Mouse (Mus musculus) embryonic facial prominence, embryonic 13.5 days (tissue): Measurements from ENCODE around the gene Rgs19. TPM values are rescaled to one million over a fixed set of nuclear protein-coding genes. Genes with fewer than 3 reads are reported as not detected.

Experiments used
- ATAC-seq: fragments of 200-750 bp; cut with Nextera tagmentation; 2 replicates; pipeline ENCODE4 v1.8.0; 2017; ENCODE audit warnings: low read depth; ENCODE audit not compliant: insufficient number of reproducible peaks, insufficient read depth, low FRiP score, low TSS enrichment
- H3K27ac ChIP-seq: fragments of 300-500 bp; sonication (generic); 2 replicates; pipeline ENCODE4 v1.5.1; 2015; ENCODE audit warnings: moderate library complexity, mild to moderate bottlenecking, inconsistent platforms
- H3K27me3 ChIP-seq: fragments of 300-500 bp; sonication (generic); 2 replicates; pipeline ENCODE4 v1.6.1; 2015; ENCODE audit warnings: mild to moderate bottlenecking, inconsistent platforms
- H3K36me3 ChIP-seq: fragments of 300-500 bp; sonication (generic); 2 replicates; pipeline ENCODE4 v1.6.1; 2015; ENCODE audit warnings: mild to moderate bottlenecking, inconsistent platforms
- H3K4me1 ChIP-seq: fragments of 300-500 bp; sonication (generic); 2 replicates; pipeline ENCODE4 v1.6.1; 2015; ENCODE audit warnings: inconsistent platforms
- H3K4me2 ChIP-seq: fragments of 300-500 bp; sonication (generic); 2 replicates; pipeline ENCODE4 v1.6.1; 2015; ENCODE audit warnings: moderate library complexity, mild to moderate bottlenecking, inconsistent platforms
- H3K4me3 ChIP-seq: fragments of 300-500 bp; sonication (generic); 2 replicates; pipeline ENCODE4 v1.5.1; 2015; ENCODE audit warnings: mild to moderate bottlenecking, inconsistent platforms
- H3K9ac ChIP-seq: fragments of 300-500 bp; sonication (generic); 2 replicates; pipeline ENCODE4 v1.6.1; 2015; ENCODE audit warnings: mild to moderate bottlenecking, inconsistent platforms
- H3K9me3 ChIP-seq: fragments of 300-500 bp; sonication (generic); 2 replicates; pipeline ENCODE4 v1.6.1; 2016; ENCODE audit warnings: inconsistent platforms
- WGBS: fragments of 180-500 bp; shearing (Covaris S2); methylation state at CpG from one replicate; pipeline ENCODE4 v1.1.7; 2015; ENCODE audit warnings: mixed read lengths; 5-methylcytosine and 5-hydroxymethylcytosine counted together
- polyA plus RNA-seq: library from polyadenylated mRNA; unstranded; fragments of >200 nt; fragmentation: Nextera tagmentation; extraction: Ambion mirVana; gene quantifications from 2 replicates; pipeline ENCODE4 v1.2.1, GENCODE M21; 2015

Gene Rgs19
- polyA plus RNA-seq, 1 experiment from 2014 or later = 83.5 TPM

DNA sequence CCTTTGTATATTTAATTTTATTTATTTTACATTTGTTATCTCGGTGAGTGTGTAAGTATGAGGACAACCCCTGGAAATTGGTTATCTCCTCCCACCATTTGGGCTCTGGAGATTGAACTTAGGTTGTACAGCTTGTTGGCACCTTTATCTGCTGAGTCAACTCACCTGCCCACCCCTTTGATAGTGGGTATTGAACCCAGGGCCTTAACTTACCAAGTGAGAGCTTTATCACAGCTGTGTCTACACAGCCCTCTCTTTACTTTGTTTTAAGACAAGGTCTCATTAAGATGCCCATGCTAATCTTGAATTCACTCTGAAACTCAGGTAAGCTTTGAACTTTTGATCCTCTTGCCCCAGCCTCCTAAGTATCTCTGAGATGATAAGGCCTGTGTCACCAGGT lies 11.8 kb downstream of the Rgs19 start:
- Histone ChIP-seq H3K4me1 (peaks cover 18% of the 10 kb centered on the region), H3K4me2 (no peak overlapping the region), H3K9ac (no peak overlapping the region), H3K27ac (no peak overlapping the region), H3K27me3 (no peaks in the 10 kb centered on the region), H3K4me3 (no peak overlapping the region), H3K9me3 (no peaks in the 10 kb centered on the region), H3K36me3 (peaks cover 23% of the 10 kb centered on the region)
- ATAC-seq = no peak
- 73% methylated on average over 1 of the region's 1 CpGs for WGBS

DNA sequence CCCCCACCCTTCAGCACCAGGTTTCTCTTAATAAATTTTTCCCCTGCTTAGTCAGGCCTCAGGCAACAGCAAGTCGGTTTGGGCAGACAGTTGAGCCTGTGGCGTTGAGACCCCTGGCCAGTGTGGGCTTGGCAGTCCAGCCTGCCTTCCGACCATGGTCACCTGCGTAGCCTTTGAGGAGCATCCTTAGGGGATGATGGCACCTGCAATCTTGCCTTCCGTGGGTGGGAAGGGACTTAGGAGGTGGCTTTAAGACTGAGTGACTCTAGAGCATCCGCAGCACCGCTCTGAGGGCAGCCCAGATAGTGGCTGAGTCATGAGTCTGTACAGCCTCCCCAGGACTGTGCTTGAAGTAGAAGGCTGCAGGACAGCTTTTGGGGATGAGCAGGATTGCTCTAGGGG lies 13.1 kb downstream of the Rgs19 start:
- Histone ChIP-seq H3K4me3 (peak overlapping the region; percentile 66), H3K27ac (no peak overlapping the region; the same call in 1 of the 2 replicates), H3K4me1 (peaks cover 20% of the 10 kb centered on the region), H3K4me2 (peak overlapping the region; percentile 89), H3K27me3 (no peaks in the 10 kb centered on the region), H3K36me3 (peaks cover 11% of the 10 kb centered on the region), H3K9ac (peak overlapping the region; percentile 90), H3K9me3 (no peaks in the 10 kb centered on the region)
- 14% methylated on average over 7 of the region's 7 CpGs for WGBS
- no peak for ATAC-seq

- peak; percentile 12 for ATAC-seq
- Histone ChIP-seq H3K4me3 (peak within 1 kb of the TSS; percentile 66), H3K4me2 (peak within 1 kb of the TSS; percentile 89), H3K27ac (peak within 1 kb of the TSS; percentile 39; the same call in 1 of the 2 replicates), H3K36me3 (0 out of 2 replicates have a peak, but pooled peaks cover 9% of the 10 kb centered on the region), H3K27me3 (no peaks in the 10 kb centered on the region), H3K9ac (peak within 1 kb of the TSS; percentile 90), H3K4me1 (peaks cover 25% of the 10 kb centered on the region), H3K9me3 (no peaks in the 10 kb centered on the region)
- under 1% methylated on average over 69 of the region's 69 CpGs for WGBS
Observed at GRCm38 (mm10) chr2:181679951-181680715, 13.6 kb downstream of the Rgs19 start, which contains the start of gene Tcea2. Gene Tcea2 (plus strand): TSS chr2:181680310.

DNA sequence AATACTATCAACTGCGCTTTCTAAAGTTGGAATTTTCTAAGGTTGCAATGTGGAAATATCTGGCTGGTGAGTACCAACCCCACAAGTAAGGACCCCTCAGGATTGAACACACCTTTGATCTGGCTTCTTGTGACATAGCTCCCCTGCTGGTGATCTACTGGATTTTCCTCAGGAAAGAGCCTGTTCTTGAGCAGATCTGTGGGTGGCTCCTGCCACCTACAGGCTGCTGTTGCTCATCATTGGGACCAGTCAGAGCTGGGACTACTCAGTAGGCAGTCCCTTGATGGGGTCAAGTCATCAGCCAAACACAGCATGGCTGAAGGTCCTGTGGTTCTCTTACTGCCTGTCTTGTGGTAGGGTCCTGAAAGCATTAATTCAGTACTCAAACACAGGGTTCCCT lies 15.0 kb downstream of the Rgs19 start:
- whole genome bisulfite sequencing = 39% methylated on average over 1 of the region's 1 CpGs
- Histone ChIP-seq H3K9ac (no peak overlapping the region), H3K4me2 (no peak overlapping the region), H3K9me3 (no peaks in the 10 kb centered on the region), H3K4me3 (no peak overlapping the region), H3K27me3 (no peaks in the 10 kb centered on the region), H3K36me3 (no peaks in the 10 kb centered on the region), H3K4me1 (peaks cover 33% of the 10 kb centered on the region), H3K27ac (no peak overlapping the region)
- ATAC-seq = peak; percentile 65

DNA sequence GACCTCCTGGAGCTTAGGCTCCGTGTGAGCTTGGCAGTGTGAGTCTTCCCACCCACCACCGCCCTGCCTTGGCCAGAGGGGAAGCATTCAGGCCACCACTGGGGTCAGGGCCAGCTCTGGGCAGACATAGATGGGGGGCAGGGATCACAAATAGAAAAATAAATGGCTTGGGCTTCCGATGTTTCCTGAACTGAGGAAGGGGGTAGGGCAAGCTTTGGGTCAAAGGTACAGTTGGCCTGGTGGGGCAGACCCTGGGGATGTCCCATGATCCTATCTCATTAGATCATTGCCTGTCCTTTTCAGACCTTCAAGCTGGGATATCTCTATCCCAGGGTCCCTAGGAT lies 16.1 kb downstream of the Rgs19 start:
- Histone ChIP-seq H3K4me2 (no peak overlapping the region), H3K27ac (peak overlapping the region; percentile 44; the same call in 1 of the 2 replicates), H3K27me3 (peaks cover 10% of the 10 kb centered on the region), H3K4me1 (peaks cover 39% of the 10 kb centered on the region), H3K9ac (no peak overlapping the region), H3K4me3 (no peak overlapping the region), H3K36me3 (no peaks in the 10 kb centered on the region), H3K9me3 (no peaks in the 10 kb centered on the region)
- ATAC-seq = no peak
- 50% methylated on average over 3 of the region's 3 CpGs for WGBS

GRCm38 (mm10) chr2:181677096-181677754 lies 16.6 kb downstream of the Rgs19 start:
- H3K4me3 ChIP-seq = no peak overlapping the region
- H3K4me2 ChIP-seq = no peak overlapping the region
- ATAC-seq = no peak
- no peaks in the 10 kb centered on the region for H3K36me3 ChIP-seq
- no peaks in the 10 kb centered on the region for H3K9me3 ChIP-seq
- 49% methylated on average over 5 of the region's 5 CpGs for WGBS
- 0 out of 2 replicates have a peak overlapping the region, but pooled peaks have one; percentile 21 for H3K9ac ChIP-seq
- H3K27ac ChIP-seq = peak overlapping the region; percentile 44; the same call in 1 of the 2 replicates
- peaks cover 15% of the 10 kb centered on the region for H3K27me3 ChIP-seq
- peaks cover 39% of the 10 kb centered on the region for H3K4me1 ChIP-seq

- no peak overlapping the region for H3K9ac ChIP-seq
- WGBS = 46% methylated on average over 2 of the region's 2 CpGs
- no peak for ATAC-seq
Observed at GRCm38 (mm10) chr2:181676424-181676823, 17.4 kb downstream of the Rgs19 start.

GRCm38 (mm10) chr2:181675454-181675853 lies 18.3 kb downstream of the Rgs19 start:
- Histone ChIP-seq H3K4me2 (peak overlapping the region; percentile 43), H3K9me3 (no peaks in the 10 kb centered on the region), H3K9ac (0 out of 2 replicates have a peak overlapping the region, but pooled peaks have one; percentile 44), H3K27me3 (peaks cover 33% of the 10 kb centered on the region), H3K36me3 (no peaks in the 10 kb centered on the region), H3K4me1 (peaks cover 43% of the 10 kb centered on the region), H3K4me3 (no peak overlapping the region), H3K27ac (peak overlapping the region; percentile 13; the same call in 1 of the 2 replicates)
- 7% methylated on average over 14 of the region's 14 CpGs for WGBS
- ATAC-seq = no peak

More at GRCm38 (mm10) chr2:181676424-181676823, 17.4 kb downstream of the Rgs19 start:
- no peak overlapping the region for H3K4me2 ChIP-seq
- H3K27ac ChIP-seq = no peak overlapping the region; the same call in 1 of the 2 replicates
- peaks cover 23% of the 10 kb centered on the region for H3K27me3 ChIP-seq
- no peaks in the 10 kb centered on the region for H3K9me3 ChIP-seq
- peaks cover 42% of the 10 kb centered on the region for H3K4me1 ChIP-seq
- H3K36me3 ChIP-seq = no peaks in the 10 kb centered on the region
- no peak overlapping the region for H3K4me3 ChIP-seq

DNA sequence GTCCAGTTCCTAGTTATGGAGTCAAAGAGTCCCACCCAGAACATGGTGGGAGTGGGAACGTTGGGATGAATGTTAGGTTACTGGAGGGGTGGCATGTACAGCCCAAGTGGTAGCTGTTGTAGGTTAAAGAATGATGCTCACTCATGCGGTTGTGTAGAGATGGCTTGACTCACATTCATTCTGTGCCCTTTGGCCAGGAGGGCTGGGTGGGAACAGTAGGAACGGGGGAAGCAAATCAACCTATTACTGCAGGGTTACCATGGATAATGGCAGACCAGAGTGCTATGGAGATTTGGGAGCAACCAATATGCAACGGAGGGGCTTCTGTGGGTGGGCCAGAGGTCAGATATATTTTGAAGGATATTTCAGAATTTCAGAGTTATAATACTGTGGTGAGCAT lies 18.8 kb downstream of the Rgs19 start:
- WGBS = 75% methylated on average over 4 of the region's 4 CpGs
- H3K4me1 ChIP-seq = peaks cover 48% of the 10 kb centered on the region
- no peak overlapping the region for H3K4me2 ChIP-seq
- H3K9ac ChIP-seq = no peak overlapping the region
- ATAC-seq = no peak
- H3K36me3 ChIP-seq = no peaks in the 10 kb centered on the region
- peaks cover 38% of the 10 kb centered on the region for H3K27me3 ChIP-seq
- no peak overlapping the region for H3K4me3 ChIP-seq
- H3K27ac ChIP-seq = no peak overlapping the region
- H3K9me3 ChIP-seq = no peaks in the 10 kb centered on the region

- Histone ChIP-seq H3K9ac (no peak overlapping the region), H3K4me2 (no peak overlapping the region), H3K27me3 (peaks cover 52% of the 10 kb centered on the region), H3K36me3 (no peaks in the 10 kb centered on the region), H3K4me1 (peaks cover 45% of the 10 kb centered on the region), H3K27ac (0 out of 2 replicates have a peak overlapping the region, but pooled peaks have one; percentile 45), H3K4me3 (no peak overlapping the region), H3K9me3 (no peaks in the 10 kb centered on the region)
- WGBS = 32% methylated on average over 1 of the region's 1 CpGs
- no peak for ATAC-seq
Observed at GRCm38 (mm10) chr2:181673501-181673900, 20.3 kb downstream of the Rgs19 start.

DNA sequence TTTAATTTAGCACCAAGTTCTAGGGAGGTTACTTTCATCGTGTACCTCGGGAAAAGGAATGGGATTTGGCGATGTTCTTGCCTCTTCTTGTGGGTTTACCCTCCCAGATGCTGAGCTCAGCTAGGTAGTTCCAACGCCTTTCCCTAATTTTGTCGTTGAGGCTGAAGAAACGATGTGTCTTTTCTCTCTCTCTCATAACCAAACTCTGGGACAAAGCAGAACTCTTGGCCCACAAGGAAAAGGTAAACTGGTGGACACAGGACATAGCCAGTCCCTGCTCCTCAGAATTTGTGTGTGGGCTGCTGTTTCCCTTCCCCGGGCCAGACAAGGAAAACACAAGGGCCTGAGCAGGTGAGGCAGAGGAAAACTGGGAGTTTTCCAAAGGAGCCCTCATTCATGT lies 21.8 kb downstream of the Rgs19 start:
- Histone ChIP-seq H3K9me3 (no peaks in the 10 kb centered on the region), H3K4me2 (peak overlapping the region; percentile 80), H3K27me3 (peaks cover 66% of the 10 kb centered on the region), H3K27ac (peak overlapping the region; percentile 74; the same call in 1 of the 2 replicates), H3K4me3 (peak overlapping the region; percentile 56), H3K36me3 (no peaks in the 10 kb centered on the region), H3K9ac (peak overlapping the region; percentile 75; the same call in 1 of the 2 replicates), H3K4me1 (peaks cover 42% of the 10 kb centered on the region)
- 19% methylated on average over 7 of the region's 7 CpGs for WGBS
- ATAC-seq = no peak
